Mouse (Mus musculus): ENCODE results near the gene Sox15.

GRCm38 (mm10) chr11:69656065-69656455, 946 bp downstream of the Sox15 start:
- TF ChIP-seq EP300 (IDR thresholded peaks at IDR 0.05; ENCODE audit: low read depth) (no peak), CTCF (IDR thresholded peaks at IDR 0.05; ENCODE audit: low read depth) (no peak)
